Mouse (Mus musculus) liver, embryonic 18 days (tissue): ENCODE measurements around the gene Greb1. TPM values are rescaled to one million over a fixed set of nuclear protein-coding genes. Genes with fewer than 3 reads are reported as not detected.

Experiments
- polyA plus RNA-seq: library from polyadenylated mRNA; depleted of rRNA; stranded (reverse); fragments of >200 nt; gene quantifications from 2 replicates; pipeline ENCODE4 v1.2.3, GENCODE M21; 2012; rRNA removed

Gene Greb1
- polyA plus RNA-seq = 0.50 and 0.70 TPM in 2 replicates

GRCm38 (mm10) chr12:16800259-16800958 lies at the start of gene Greb1:
TSS of gene Greb1 (minus strand) at chr12:16800886.

GRCm38 (mm10) chr12:16810525-16811431 lies 10.1 kb upstream of the Greb1 start, which contains the start of gene E2f6:
TSS of gene E2f6 (plus strand) at chr12:16810963.

DNA sequence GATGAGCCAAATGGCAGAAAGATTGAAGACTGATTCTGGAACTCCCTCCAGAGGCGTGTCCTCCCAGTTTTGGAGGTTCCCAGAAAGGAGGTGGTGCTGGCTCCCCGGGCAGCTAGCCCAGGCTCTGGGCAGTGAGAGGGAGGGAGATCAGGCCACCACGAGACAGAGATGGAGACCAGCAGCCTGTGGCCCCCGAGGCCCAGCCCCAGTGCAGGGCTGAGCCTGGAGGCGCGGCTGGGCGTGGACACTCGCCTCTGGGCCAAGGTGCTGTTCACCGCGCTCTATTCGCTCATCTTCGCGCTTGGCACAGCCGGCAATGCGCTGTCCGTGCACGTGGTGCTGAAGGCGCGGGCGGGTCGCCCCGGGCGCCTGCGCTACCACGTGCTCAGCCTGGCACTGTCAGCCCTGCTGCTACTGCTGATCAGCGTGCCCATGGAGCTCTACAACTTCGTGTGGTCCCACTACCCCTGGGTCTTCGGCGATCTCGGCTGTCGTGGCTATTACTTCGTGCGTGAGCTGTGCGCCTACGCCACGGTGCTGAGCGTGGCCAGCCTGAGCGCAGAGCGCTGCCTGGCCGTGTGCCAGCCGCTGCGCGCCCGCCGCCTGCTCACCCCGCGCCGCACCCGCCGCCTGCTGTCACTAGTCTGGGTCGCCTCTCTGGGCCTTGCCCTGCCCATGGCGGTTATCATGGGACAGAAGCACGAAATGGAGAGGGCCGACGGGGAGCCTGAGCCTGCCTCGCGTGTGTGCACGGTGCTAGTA lies 147.2 kb downstream of the Greb1 start, which contains the start of gene Ntsr2:
TSS of gene Ntsr2 (plus strand) at position 51 of the 762 bp plus-strand sequence.

Other genes starting within 250 kb of the Greb1 start
- gene Lpin1, start 189.9 kb downstream of the Greb1 start, polyA plus RNA-seq = 35.8 and 46.6 TPM in 2 replicates
- gene Ntsr2, start 147.5 kb downstream of the Greb1 start, polyA plus RNA-seq = not detected in 2 replicates
- 12.0 and 12.3 TPM in 2 replicates for gene E2f6, start 10.1 kb upstream of the Greb1 start, polyA plus RNA-seq
- gene Rock2, start 94.0 kb upstream of the Greb1 start, polyA plus RNA-seq = 5.6 and 6.8 TPM in 2 replicates
- 4.6 and 4.9 TPM in 2 replicates for gene Pqlc3, start 199.5 kb upstream of the Greb1 start, polyA plus RNA-seq
- gene 2410004P03Rik, start 210.8 kb upstream of the Greb1 start, polyA plus RNA-seq = 0.01 and 0.03 TPM in 2 replicates